Mouse (Mus musculus) liver, embryonic 14.5 days (tissue): ENCODE measurements around the gene Dpt. TPM values are rescaled to one million over a fixed set of nuclear protein-coding genes. Genes with fewer than 3 reads are reported as not detected.

ENCODE experiments used
- ATAC-seq: fragments of 200-750 bp; cut with Nextera tagmentation; 2 replicates; pipeline ENCODE4 v1.8.0; 2017; ENCODE audit warnings: moderate number of reproducible peaks, mild to moderate bottlenecking, moderate library complexity; ENCODE audit not compliant: insufficient read depth
- DNase-seq, 3 experiments: peaks; one replicate each; pipeline ENCODE4 v3.0.0-alpha.2; 2012 to 2013; ENCODE audit warnings: low read depth in 3 of 3, low spot score in 3 of 3
- H3K27ac ChIP-seq: fragments of 300-500 bp; sonication (generic); 2 replicates; pipeline ENCODE4 v1.5.1; 2014; ENCODE audit warnings: moderate library complexity, mild to moderate bottlenecking, control low read depth, inconsistent platforms
- H3K27me3 ChIP-seq: fragments of 300-500 bp; sonication (generic); 2 replicates; pipeline ENCODE4 v1.6.1; 2014; ENCODE audit warnings: mild to moderate bottlenecking, low read length, moderate library complexity; ENCODE audit not compliant: control insufficient read depth, insufficient read depth
- H3K36me3 ChIP-seq: fragments of 300-500 bp; sonication (generic); replicated peaks from 2 replicates; pipeline ENCODE4 v1.6.1; 2014; ENCODE audit warnings: low read depth; ENCODE audit not compliant: control insufficient read depth, insufficient read depth
- H3K4me1 ChIP-seq, 2 experiments: fragments of 200-500 bp in 1 of 2; fragments of 300-500 bp in 1 of 2; sonication (generic) in 1 of 2; replicated peaks; 2 replicates each; pipeline ENCODE4 v1.6.1; 2012 to 2014; ENCODE audit warnings: antibody characterized with exemption in 1 of 2, inconsistent platforms in 1 of 2, low read length in 1 of 2; ENCODE audit not compliant: control insufficient read depth in 2 of 2, insufficient read depth in 2 of 2
- H3K4me2 ChIP-seq: fragments of 300-500 bp; sonication (generic); 2 replicates; pipeline ENCODE4 v1.6.1; 2014; ENCODE audit warnings: low read depth, mild to moderate bottlenecking, control low read depth, moderate library complexity
- H3K4me3 ChIP-seq, 2 experiments: fragments of 200-500 bp in 1 of 2; fragments of 300-500 bp in 1 of 2; sonication (generic) in 1 of 2; 2 replicates each; pipeline ENCODE4 v1.5.1; 2012 to 2014; ENCODE audit warnings: low read depth in 2 of 2, low read length in 2 of 2, mild to moderate bottlenecking in 2 of 2, control low read depth in 1 of 2, inconsistent platforms in 1 of 2, moderate library complexity in 1 of 2; ENCODE audit not compliant: insufficient read depth in 1 of 2
- H3K9ac ChIP-seq: fragments of 300-500 bp; sonication (generic); replicated peaks from 2 replicates; pipeline ENCODE4 v1.6.1; 2014; ENCODE audit warnings: mild to moderate bottlenecking, control low read depth, moderate library complexity
- H3K9me3 ChIP-seq: fragments of 300-500 bp; sonication (generic); 2 replicates; pipeline ENCODE4 v1.6.1; 2016; ENCODE audit warnings: low read length, mixed read lengths; ENCODE audit not compliant: control insufficient read depth
- CTCF ChIP-seq: IDR thresholded peaks from 2 replicates; pipeline ENCODE4 v1.5.1; 2016; ENCODE audit warnings: antibody characterized with exemption, low read depth, control low read depth
- EP300 ChIP-seq: IDR thresholded peaks from 2 replicates; pipeline ENCODE4 v1.6.1; 2016; ENCODE audit warnings: antibody characterized with exemption, low read depth
- WGBS: fragments of 180-500 bp; shearing (Covaris S2); extraction: QIAGEN DNeasy Blood & Tissue Kit; methylation state at CpG from one replicate; pipeline ENCODE4 v1.1.7; 2014; ENCODE audit not compliant: insufficient replicate concordance; 5-methylcytosine and 5-hydroxymethylcytosine counted together
- polyA plus RNA-seq, 2 experiments: library from polyadenylated mRNA; depleted of rRNA in 1 of 2; stranded (reverse) in 1 of 2; unstranded in 1 of 2; fragments of >200 nt; fragmentation: Nextera tagmentation in 1 of 2; extraction: Ambion mirVana in 1 of 2; gene quantifications; 2 replicates each; pipeline versions ENCODE4 v1.2.1 to v1.2.3; 2012 to 2014

Gene Dpt
- polyA plus RNA-seq, 2 experiments: 0.04 TPM; not detected in 1

DNA sequence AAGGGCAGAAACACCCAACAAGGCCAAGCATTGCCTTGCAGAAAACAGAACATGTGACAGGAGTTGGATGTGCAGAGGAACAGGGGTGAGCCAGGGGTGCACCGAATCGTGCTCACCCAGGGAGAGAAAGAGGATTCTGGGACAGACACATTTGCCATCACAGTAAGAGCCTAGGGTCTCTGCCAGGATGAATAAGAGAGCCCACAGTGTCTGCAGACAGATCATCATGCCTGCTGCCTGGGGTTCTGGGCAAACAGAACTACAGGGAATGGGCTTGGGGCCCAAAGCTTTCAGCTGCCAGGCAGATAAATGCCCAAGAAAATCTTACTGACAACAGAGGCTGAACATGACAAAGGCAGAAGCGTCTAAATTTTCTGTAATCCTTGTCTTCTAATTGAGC lies 14.9 kb downstream of the Dpt start:
- Histone ChIP-seq H3K9me3 (no peaks in the 10 kb centered on the region), H3K4me2 (no peak overlapping the region)
- 66% methylated on average over 3 of the region's 3 CpGs for WGBS

DNA sequence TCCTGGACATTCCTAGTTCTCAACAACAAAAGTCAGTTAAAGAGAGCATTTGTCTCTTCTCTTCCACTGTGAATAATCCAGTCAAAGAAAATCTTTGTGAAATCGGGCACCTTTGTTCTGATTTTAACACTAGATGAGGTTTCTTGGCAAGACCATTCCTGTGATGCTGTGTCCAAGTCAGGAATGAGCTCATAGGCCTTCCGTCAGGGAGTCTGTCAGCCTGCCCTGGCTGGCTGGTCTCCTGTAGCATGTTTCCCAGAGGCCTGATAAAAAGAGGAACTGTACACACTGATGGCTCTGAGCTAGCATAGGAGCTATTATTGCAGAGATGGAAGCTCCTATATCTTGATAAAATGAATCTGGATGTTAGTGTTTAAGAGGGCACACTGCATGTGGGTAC lies 17.8 kb downstream of the Dpt start:
- Histone ChIP-seq H3K36me3 (no peaks in the 10 kb centered on the region), H3K4me1 (no peaks in the 10 kb centered on the region), H3K27ac (no peak overlapping the region), H3K4me2 (no peak overlapping the region), H3K27me3 (no peaks in the 10 kb centered on the region), H3K4me3 (no peak overlapping the region), H3K9me3 (no peaks in the 10 kb centered on the region), H3K9ac (no peak overlapping the region)
- no peak for ATAC-seq
- no peak for DNase-seq
- TF ChIP-seq CTCF (no peak), EP300 (no peak)
- 43% methylated on average over 2 of the region's 2 CpGs for WGBS

More for the DNA sequence above, 14.9 kb downstream of the Dpt start:
- DNase-seq (no peak), ATAC-seq (no peak)
- Histone ChIP-seq H3K27me3 (no peaks in the 10 kb centered on the region), H3K4me3 (no peak overlapping the region), H3K27ac (no peak overlapping the region), H3K9ac (no peak overlapping the region), H3K36me3 (no peaks in the 10 kb centered on the region), H3K4me1 (no peaks in the 10 kb centered on the region)
- TF ChIP-seq EP300 (no peak), CTCF (no peak)

GRCm38 (mm10) chr1:164815330-164815729 lies 18.9 kb downstream of the Dpt start:
- TF ChIP-seq CTCF: no peak
- no peak for TF ChIP-seq EP300
- Histone ChIP-seq H3K36me3 (no peaks in the 10 kb centered on the region), H3K27me3 (no peaks in the 10 kb centered on the region), H3K9ac (no peak overlapping the region), H3K9me3 (no peaks in the 10 kb centered on the region), H3K4me2 (no peak overlapping the region), H3K4me1 (no peaks in the 10 kb centered on the region), H3K27ac (no peak overlapping the region), H3K4me3 (no peak overlapping the region)
- ATAC-seq (no peak), DNase-seq (no peak)
- 32% methylated on average over 5 of the region's 5 CpGs for whole genome bisulfite sequencing

DNA sequence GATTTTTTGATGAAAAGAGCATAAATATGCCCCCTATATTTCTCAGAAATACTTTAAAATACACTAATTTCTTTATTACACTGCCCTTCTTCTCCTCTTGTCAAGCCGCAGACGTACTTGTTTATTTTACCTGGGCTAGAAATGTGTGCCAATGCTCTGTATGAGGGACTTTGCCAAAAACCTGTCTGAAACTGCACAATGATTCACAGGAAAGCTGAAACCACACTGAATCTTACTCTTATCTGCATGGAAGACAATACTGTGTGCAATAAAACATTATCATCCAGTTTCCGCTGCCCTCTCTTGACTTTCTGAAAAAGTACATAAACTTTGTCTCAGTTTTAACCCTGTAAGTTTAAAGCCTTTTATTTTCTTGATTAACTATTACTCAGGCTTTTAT lies 20.9 kb downstream of the Dpt start:
- no peaks in the 10 kb centered on the region for H3K27me3 ChIP-seq
- H3K9me3 ChIP-seq: no peaks in the 10 kb centered on the region
- H3K27ac ChIP-seq: no peak overlapping the region
- ATAC-seq (no peak), DNase-seq (no peak)
- TF ChIP-seq CTCF (no peak), EP300 (no peak)
- WGBS: 75% methylated on average over 3 of the region's 3 CpGs
- H3K4me3 ChIP-seq: no peak overlapping the region
- H3K9ac ChIP-seq: no peak overlapping the region
- H3K4me2 ChIP-seq: no peak overlapping the region
- H3K4me1 ChIP-seq: no peaks in the 10 kb centered on the region
- H3K36me3 ChIP-seq: no peaks in the 10 kb centered on the region

GRCm38 (mm10) chr1:164821307-164821706 lies 24.9 kb downstream of the Dpt start:
- no peak for ATAC-seq

GRCm38 (mm10) chr1:164821821-164822220 lies 25.4 kb downstream of the Dpt start:
- no peak overlapping the region for H3K27ac ChIP-seq
- H3K4me3 ChIP-seq: no peak overlapping the region
- H3K9me3 ChIP-seq: no peaks in the 10 kb centered on the region
- TF ChIP-seq EP300: no peak
- no peak for TF ChIP-seq CTCF
- H3K4me2 ChIP-seq: no peak overlapping the region
- DNase-seq: no peak
- H3K9ac ChIP-seq: no peak overlapping the region
- no peaks in the 10 kb centered on the region for H3K36me3 ChIP-seq
- H3K27me3 ChIP-seq: no peaks in the 10 kb centered on the region
- no peaks in the 10 kb centered on the region for H3K4me1 ChIP-seq
- WGBS: 60% methylated on average over 3 of the region's 3 CpGs
- ATAC-seq: no peak

More at GRCm38 (mm10) chr1:164821307-164821706, 24.9 kb downstream of the Dpt start:
- DNase-seq: no peak
- H3K9me3 ChIP-seq: no peaks in the 10 kb centered on the region
- no peak overlapping the region for H3K9ac ChIP-seq
- no peaks in the 10 kb centered on the region for H3K27me3 ChIP-seq
- H3K27ac ChIP-seq: no peak overlapping the region
- no peak overlapping the region for H3K4me3 ChIP-seq
- no peaks in the 10 kb centered on the region for H3K4me1 ChIP-seq
- no peak overlapping the region for H3K4me2 ChIP-seq
- WGBS: 44% methylated on average over 1 of the region's 1 CpGs
- TF ChIP-seq EP300: no peak
- TF ChIP-seq CTCF: no peak
- no peaks in the 10 kb centered on the region for H3K36me3 ChIP-seq
